8 mouse cellular contexts compared by ENCODE assay signal in the genomic region with DNA sequence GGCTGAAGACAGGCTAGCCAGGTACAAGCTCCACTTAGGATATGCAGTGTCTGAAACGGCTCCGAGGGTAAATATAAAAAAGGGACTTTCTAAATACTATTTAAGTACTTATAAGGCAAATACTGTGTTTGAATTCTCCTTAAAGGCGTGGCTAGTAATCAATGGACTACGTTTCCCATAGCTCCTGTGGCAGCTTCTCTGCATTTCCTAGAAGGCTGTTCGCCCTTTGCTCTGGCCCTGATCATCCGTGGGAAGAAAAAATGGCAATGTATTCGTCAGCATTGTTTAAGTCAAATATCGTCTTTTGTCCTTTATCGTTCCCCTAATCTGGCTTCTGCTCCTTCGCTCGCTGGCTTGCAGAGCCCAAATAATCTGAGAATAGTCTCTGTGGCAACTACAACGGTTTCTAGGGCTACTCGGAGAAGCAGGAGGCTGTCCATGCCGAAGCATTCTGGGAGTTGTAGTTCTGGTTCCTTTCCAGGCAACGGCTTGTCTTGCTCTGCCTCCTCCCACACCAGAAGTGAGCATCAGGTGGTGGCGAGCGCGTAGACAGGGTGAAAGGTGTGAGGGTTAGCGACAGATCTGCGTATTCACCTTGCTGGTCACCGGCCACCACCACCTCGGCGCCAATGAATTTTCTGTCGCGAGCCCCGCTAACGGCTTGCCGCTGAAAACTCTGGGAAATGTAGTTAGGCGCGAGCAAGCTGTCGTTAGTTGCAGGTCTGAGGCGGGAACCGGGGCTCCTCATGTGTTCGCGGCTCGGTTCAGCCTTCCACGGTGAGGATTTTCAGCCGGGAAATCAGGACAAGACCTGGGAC. TPM values are rescaled to one million over a fixed set of nuclear protein-coding genes. Genes with fewer than 3 reads are reported as not detected.
DNase-seq lines count a peak whose midpoint lies in the region; ATAC-seq and TF ChIP-seq lines count a peak whose summit lies in the region.

No protein-coding gene starts in this region.

- H3K4me2 ChIP-seq in forebrain, postnatal 0 days (ENCODE audit: low read depth), result peak overlapping the region; percentile 70
- H3K4me2 ChIP-seq in lung, embryonic 14.5 days, result peak overlapping the region; percentile 91

- TF ChIP-seq POLR2A in cerebellum, adult 2 months (IDR thresholded peaks at IDR 0.05; ENCODE audit: borderline replicate concordance, insufficient read depth, low read length), result no peak
- no peak for TF ChIP-seq POLR2A in olfactory bulb, adult 2 months (IDR thresholded peaks at IDR 0.05; ENCODE audit: insufficient read depth, low read depth, low read length)

- peak overlapping the region; percentile 66 for H3K9ac ChIP-seq in forebrain, postnatal 0 days
- peak overlapping the region; percentile 69 for H3K9ac ChIP-seq in lung, embryonic 14.5 days

- 0 out of 2 replicates have a peak, but pooled peaks cover 6% of the 10 kb centered on the region for H3K36me3 ChIP-seq in forebrain, postnatal 0 days (ENCODE audit: insufficient read depth)
- H3K36me3 ChIP-seq in lung, embryonic 14.5 days (ENCODE audit: insufficient read depth), result no peaks in the 10 kb centered on the region

- ATAC-seq in forebrain, postnatal 0 days, result peak; percentile 92
- ATAC-seq in hematopoietic stem cell, adult 5-6 weeks (replicated peaks in 1 of 2; ENCODE audit: insufficient read depth in 1 of 2, low FRiP score in 2 of 2, low TSS enrichment in 1 of 2, low read depth in 1 of 2, poor library complexity in 2 of 2, severe bottlenecking in 2 of 2), result peak; percentile 89 to 94
- peak; percentile 93 for ATAC-seq in lung, embryonic 14.5 days (ENCODE audit: insufficient read depth)

- no peaks in the 10 kb centered on the region for H3K9me3 ChIP-seq in forebrain, postnatal 0 days (ENCODE audit: low read length)
- no peaks in the 10 kb centered on the region for H3K9me3 ChIP-seq in lung, embryonic 14.5 days (ENCODE audit: low read depth, low read length)

- WGBS in cerebellum, adult 2 months, result 3% methylated on average over 38 of the region's 38 CpGs
- 4% methylated on average over 38 of the region's 38 CpGs for WGBS in forebrain, postnatal 0 days
- 2% methylated on average over 38 of the region's 38 CpGs for WGBS in lung, embryonic 14.5 days
- 1% methylated on average over 38 of the region's 38 CpGs for WGBS in olfactory bulb, adult 2 months

- H3K27me3 ChIP-seq in cerebellum, adult 2 months (ENCODE audit: control insufficient read depth, insufficient read depth, low read length), result no peaks in the 10 kb centered on the region
- H3K27me3 ChIP-seq in forebrain, postnatal 0 days (ENCODE audit: insufficient read depth, low read length), result no peaks in the 10 kb centered on the region
- H3K27me3 ChIP-seq in lung, embryonic 14.5 days (ENCODE audit: insufficient read depth, low read length), result no peaks in the 10 kb centered on the region

- TF ChIP-seq CTCF in cerebellum, adult 2 months (IDR thresholded peaks at IDR 0.05; ENCODE audit: borderline replicate concordance, insufficient read depth, low read depth, low read length), result no peak
- no peak for TF ChIP-seq CTCF in forebrain, postnatal 0 days (IDR thresholded peaks at IDR 0.05; ENCODE audit: low read depth)
- no peak for TF ChIP-seq CTCF in lung, embryonic 14.5 days (IDR thresholded peaks at IDR 0.05; ENCODE audit: low read depth)
- TF ChIP-seq CTCF in olfactory bulb, adult 2 months (IDR thresholded peaks at IDR 0.05; ENCODE audit: insufficient read depth, low read depth, low read length), result no peak

- peak overlapping the region; percentile 83 for H3K4me3 ChIP-seq in cerebellum, adult 2 months (replicated peaks; ENCODE audit: insufficient read depth, low read depth, low read length)
- H3K4me3 ChIP-seq in forebrain, postnatal 0 days (ENCODE audit: low read depth, low read length), result peak overlapping the region; percentile 65
- peak overlapping the region; percentile 53 for H3K4me3 ChIP-seq in lung, embryonic 14.5 days (ENCODE audit: low read depth, low read length)
- peak overlapping the region; percentile 90 for H3K4me3 ChIP-seq in olfactory bulb, adult 2 months (ENCODE audit: insufficient read depth, low read depth, low read length)

- H3K4me1 ChIP-seq in cerebellum, adult 2 months (ENCODE audit: control insufficient read depth, insufficient read depth, low read length), result no peaks in the 10 kb centered on the region
- peaks cover 4% of the 10 kb centered on the region; the same call in 1 of the 2 replicates for H3K4me1 ChIP-seq in forebrain, postnatal 0 days (ENCODE audit: insufficient read depth)
- H3K4me1 ChIP-seq in lung, embryonic 14.5 days (ENCODE audit: insufficient read depth), result no peaks in the 10 kb centered on the region
- H3K4me1 ChIP-seq in olfactory bulb, adult 2 months (ENCODE audit: control insufficient read depth, insufficient read depth, low read length), result peaks cover 3% of the 10 kb centered on the region; the same call in 1 of the 2 replicates

- no peak overlapping the region; the same call in 1 of the 2 replicates for H3K27ac ChIP-seq in cerebellum, adult 2 months (ENCODE audit: insufficient read depth, low read length)
- H3K27ac ChIP-seq in forebrain, postnatal 0 days (ENCODE audit: low read depth, low read length), result peak overlapping the region; percentile 73
- no peak overlapping the region for H3K27ac ChIP-seq in lung, embryonic 14.5 days (ENCODE audit: low read depth)
- peak overlapping the region; percentile 85 for H3K27ac ChIP-seq in olfactory bulb, adult 2 months (ENCODE audit: insufficient read depth, low read depth, low read length)

- peak; percentile 78 for DNase-seq in MEL-GATA-1-ER (ENCODE audit: extremely low read depth, low read depth)
- DNase-seq in cerebellum, adult 2 months, result peak; percentile 86 to 88
- peak; percentile 93 for DNase-seq in forebrain, postnatal 0 days
- peak; percentile 79 to 85 for DNase-seq in layer of hippocampus, adult 8-10 months (ENCODE audit: low spot score in 2 of 2)
- DNase-seq in lung, embryonic 14.5 days, result peak; percentile 91
- DNase-seq in thymus, adult 18-20 months, result peak; percentile 49 to 62

RNA-seq across cellular contexts. Expression of gene Ift22, which starts 10.9 kb away (rescaled TPM):
- polyA plus RNA-seq in cerebellum, adult 2 months (2012; rRNA removed), result 58.7 and 63.1 TPM in 2 replicates
- total RNA-seq in forebrain, postnatal 0 days (2014; rRNA removed), result 30.7 and 35.9 TPM in 2 replicates
- 125 and 134 TPM in 2 replicates for polyA plus RNA-seq in forebrain, postnatal 0 days (2015; fragmentation: Nextera tagmentation; extraction: Ambion mirVana)
- total RNA-seq in hematopoietic stem cell, adult 5-6 weeks (2017), result 7.3 and 12.8 TPM in 2 replicates
- total RNA-seq in layer of hippocampus, adult 8-10 months (2022), result 10 to 100 TPM; 70.1 to 86.2 (median 80.7) TPM
- polyA plus RNA-seq in lung, embryonic 14.5 days (2014; fragmentation: Nextera tagmentation; extraction: Ambion mirVana), result 72.2 and 78.1 TPM in 2 replicates
- not detected in 2 replicates for polyA plus RNA-seq in olfactory bulb, adult 2 months (2012; ENCODE audit: insufficient read depth, insufficient read length, low replicate concordance, missing spikeins)

RNA-seq across cellular contexts. Expression of gene Fis1, which starts 34.2 kb away (rescaled TPM):
- 408 and 473 TPM in 2 replicates for polyA plus RNA-seq in cerebellum, adult 2 months (2012; rRNA removed)
- 221 and 299 TPM in 2 replicates for total RNA-seq in forebrain, postnatal 0 days (2014; rRNA removed)
- 377 and 441 TPM in 2 replicates for polyA plus RNA-seq in forebrain, postnatal 0 days (2015; fragmentation: Nextera tagmentation; extraction: Ambion mirVana)
- 56.8 and 146 TPM in 2 replicates for total RNA-seq in hematopoietic stem cell, adult 5-6 weeks (2017)
- total RNA-seq in layer of hippocampus, adult 8-10 months (2022), result 100 to 1,000 TPM; 224 to 262 (median 228) TPM
- polyA plus RNA-seq in lung, embryonic 14.5 days (2014; fragmentation: Nextera tagmentation; extraction: Ambion mirVana), result 306 and 314 TPM in 2 replicates
- not detected in 2 replicates for polyA plus RNA-seq in olfactory bulb, adult 2 months (2012; ENCODE audit: insufficient read depth, insufficient read length, low replicate concordance, missing spikeins)

RNA-seq across cellular contexts. Expression of gene Col26a1, which starts 35.9 kb away (rescaled TPM):
- 3.2 and 4.0 TPM in 2 replicates for polyA plus RNA-seq in cerebellum, adult 2 months (2012; rRNA removed)
- 39.9 and 43.7 TPM in 2 replicates for total RNA-seq in forebrain, postnatal 0 days (2014; rRNA removed)
- 24.3 and 27.1 TPM in 2 replicates for polyA plus RNA-seq in forebrain, postnatal 0 days (2015; fragmentation: Nextera tagmentation; extraction: Ambion mirVana)
- total RNA-seq in hematopoietic stem cell, adult 5-6 weeks (2017), result not detected in 2 replicates
- 1 to 10 TPM; 4.0 to 4.7 (median 4.5) TPM for total RNA-seq in layer of hippocampus, adult 8-10 months (2022)
- 9.0 and 11.7 TPM in 2 replicates for polyA plus RNA-seq in lung, embryonic 14.5 days (2014; fragmentation: Nextera tagmentation; extraction: Ambion mirVana)
- polyA plus RNA-seq in olfactory bulb, adult 2 months (2012; ENCODE audit: insufficient read depth, insufficient read length, low replicate concordance, missing spikeins), result not detected in 2 replicates

RNA-seq across cellular contexts. Expression of gene Cldn15, which starts 47.6 kb away (rescaled TPM):
- polyA plus RNA-seq in cerebellum, adult 2 months (2012; rRNA removed), result 0.21 and 0.25 TPM in 2 replicates
- 0.33 and 0.38 TPM in 2 replicates for total RNA-seq in forebrain, postnatal 0 days (2014; rRNA removed)
- 0.13 and 0.15 TPM in 2 replicates for polyA plus RNA-seq in forebrain, postnatal 0 days (2015; fragmentation: Nextera tagmentation; extraction: Ambion mirVana)
- total RNA-seq in hematopoietic stem cell, adult 5-6 weeks (2017), result 0.40 and 9.1 TPM in 2 replicates
- under 1 TPM in 2 of 4 experiments, not detected in 2; 0.27 to 0.33 TPM for total RNA-seq in layer of hippocampus, adult 8-10 months (2022)
- polyA plus RNA-seq in lung, embryonic 14.5 days (2014; fragmentation: Nextera tagmentation; extraction: Ambion mirVana), result 5.3 and 5.7 TPM in 2 replicates
- not detected in 2 replicates for polyA plus RNA-seq in olfactory bulb, adult 2 months (2012; ENCODE audit: insufficient read depth, insufficient read length, low replicate concordance, missing spikeins)

Comparison
In these comparisons a context has a peak if more than half of its experiments do, and no peak if none do; other contexts are left out.
1. H3K27ac ChIP-seq: peak in forebrain, postnatal 0 days (single experiment) and olfactory bulb, adult 2 months (single experiment); none in cerebellum, adult 2 months (single experiment) and lung, embryonic 14.5 days (single experiment).
2. RNA of gene Ift22, which starts 10.9 kb away (polyA plus RNA-seq): 125 to 134 TPM in forebrain, postnatal 0 days, 72.2 to 78.1 TPM in lung, embryonic 14.5 days and 58.7 to 63.1 TPM in cerebellum, adult 2 months; not detected in olfactory bulb, adult 2 months; every median in the first group is over 10 times any median in the second.
3. Peak in every context shown above with its lines, with median percentiles within 50 percentile points of each other: DNase-seq, H3K4me3 ChIP-seq and ATAC-seq.